ENCODE assay signal across 8 mouse cellular contexts in the genomic region with DNA sequence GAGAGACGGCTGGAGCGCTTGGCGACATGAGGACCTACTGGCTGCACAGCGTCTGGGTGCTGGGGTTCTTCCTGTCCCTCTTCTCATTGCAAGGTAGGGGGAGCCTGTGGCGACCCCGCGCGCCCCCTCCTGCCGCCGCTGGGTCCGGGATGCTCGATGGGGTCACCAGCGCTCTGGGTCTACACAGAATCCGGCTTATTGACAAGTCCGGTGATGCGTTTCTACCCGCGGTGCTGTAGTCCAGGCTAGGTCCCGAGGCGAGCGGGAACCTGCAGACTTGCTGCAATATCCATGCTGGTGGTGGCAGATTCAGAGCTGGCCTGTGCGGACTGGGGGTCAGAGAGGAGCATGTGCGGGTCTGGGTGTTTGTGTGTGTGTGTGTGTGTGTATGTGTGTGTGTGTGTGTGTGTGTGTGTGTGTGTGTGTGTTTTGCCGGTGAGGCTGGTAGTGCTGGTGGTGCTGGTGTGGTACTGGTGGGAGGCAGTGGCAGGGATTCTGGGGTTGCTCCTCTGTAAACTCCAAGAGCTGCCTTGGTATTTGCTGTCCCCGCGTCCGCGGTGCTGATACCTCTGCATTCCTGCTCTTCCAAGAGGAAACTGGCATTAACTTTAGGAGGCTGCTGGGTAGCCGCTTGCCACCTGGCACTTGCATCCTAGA. TPM values are rescaled to one million over a fixed set of nuclear protein-coding genes. Genes with fewer than 3 reads are reported as not detected.
A peak's percentile ranks its signal among the peaks of the same experiment; 100 is the strongest.
DNase-seq lines count a peak whose midpoint lies in the region; ATAC-seq and TF ChIP-seq lines count a peak whose summit lies in the region.

No protein-coding gene starts in this region.

- no peak for ATAC-seq in liver, postnatal 0 days
- peak; percentile 39; the same call in 1 of the 2 replicates for ATAC-seq in stomach, embryonic 15.5 days (ENCODE audit: insufficient read depth, low FRiP score, low read depth)

- H3K27ac ChIP-seq in gastrocnemius, adult 2 months = no peak overlapping the region
- H3K27ac ChIP-seq in embryonic fibroblast, embryonic 13.5 days (ENCODE audit: insufficient read depth, low read length) = no peak overlapping the region
- peak overlapping the region; percentile 96 for H3K27ac ChIP-seq in layer of hippocampus, adult 2 months
- H3K27ac ChIP-seq in liver, postnatal 0 days (ENCODE audit: low read depth) = no peak overlapping the region
- no peak overlapping the region for H3K27ac ChIP-seq in stomach, embryonic 15.5 days

- no peak for TF ChIP-seq EP300 in liver, postnatal 0 days (IDR thresholded peaks at IDR 0.05; ENCODE audit: low read depth)

- intact Hi-C loops in gastrocnemius, adult 2 months (cut with DNase I) = no loop called here
- intact Hi-C loops in gastrocnemius, postnatal 36 days (cut with DNase I) = no loop called here

- H3K4me2 ChIP-seq in liver, postnatal 0 days (ENCODE audit: low read depth, low read length) = peak overlapping the region; percentile 58
- H3K4me2 ChIP-seq in stomach, embryonic 15.5 days = peak overlapping the region; percentile 91

- H3K4me1 ChIP-seq in embryonic fibroblast, embryonic 13.5 days (ENCODE audit: control insufficient read depth, insufficient read depth, low read length) = no peaks in the 10 kb centered on the region
- no peaks in the 10 kb centered on the region for H3K4me1 ChIP-seq in liver, postnatal 0 days (ENCODE audit: insufficient read depth)
- H3K4me1 ChIP-seq in stomach, embryonic 15.5 days = peaks cover 5% of the 10 kb centered on the region; the same call in 1 of the 2 replicates

- 4% methylated on average over 28 of the region's 29 CpGs for WGBS in liver, postnatal 0 days (ENCODE audit: insufficient replicate concordance)
- under 1% methylated on average over 28 of the region's 29 CpGs for WGBS in stomach, embryonic 15.5 days

- H3K4me3 ChIP-seq in gastrocnemius, adult 2 months = peak overlapping the region; percentile 61
- H3K4me3 ChIP-seq in embryonic fibroblast, embryonic 13.5 days (ENCODE audit: insufficient read depth, low read length) = peak overlapping the region; percentile 61
- H3K4me3 ChIP-seq in layer of hippocampus, adult 2 months = peak overlapping the region; percentile 78
- peak overlapping the region; percentile 15; the same call in 1 of the 2 replicates for H3K4me3 ChIP-seq in liver, postnatal 0 days (ENCODE audit: low read depth, low read length)
- H3K4me3 ChIP-seq in stomach, embryonic 15.5 days (replicated peaks) = peak overlapping the region; percentile 51

- TF ChIP-seq CTCF in gastrocnemius, adult 2 months (IDR thresholded peaks at IDR 0.05) = no peak
- no peak for TF ChIP-seq CTCF in embryonic fibroblast, embryonic 13.5 days (IDR thresholded peaks at IDR 0.05; ENCODE audit: borderline replicate concordance, insufficient read depth, low read length)
- no peak for TF ChIP-seq CTCF in layer of hippocampus, adult 2 months (conservative IDR thresholded peaks at IDR 0.05)
- no peak for TF ChIP-seq CTCF in liver, postnatal 0 days (IDR thresholded peaks at IDR 0.05; ENCODE audit: low read depth)

- H3K36me3 ChIP-seq in liver, postnatal 0 days (replicated peaks; ENCODE audit: insufficient read depth, low read length) = no peaks in the 10 kb centered on the region
- no peaks in the 10 kb centered on the region for H3K36me3 ChIP-seq in stomach, embryonic 15.5 days

- no peak overlapping the region for H3K9ac ChIP-seq in liver, postnatal 0 days (replicated peaks)
- peak overlapping the region; percentile 16; the same call in 1 of the 2 replicates for H3K9ac ChIP-seq in stomach, embryonic 15.5 days

- peak; percentile 14 for DNase-seq in gastrocnemius, adult 2 months
- no peak for DNase-seq in gastrocnemius, postnatal 36 days
- peak; percentile 41 for DNase-seq in R1 (ENCODE audit: low read depth, low spot score)
- DNase-seq in layer of hippocampus, adult 2 months (ENCODE audit: low spot score in 2 of 2) = peak in 1 of 2 experiments; percentile 53
- no peak for DNase-seq in liver, postnatal 0 days
- no peak for DNase-seq in gastrocnemius, adult 8-10 months (ENCODE audit: low spot score in 2 of 2)

- 0 out of 2 replicates have a peak, but pooled peaks cover 7% of the 10 kb centered on the region for H3K27me3 ChIP-seq in liver, postnatal 0 days (ENCODE audit: insufficient read depth, low read length)
- no peaks in the 10 kb centered on the region for H3K27me3 ChIP-seq in stomach, embryonic 15.5 days (replicated peaks)

- TF ChIP-seq POLR2A in embryonic fibroblast, embryonic 13.5 days (IDR thresholded peaks at IDR 0.05; ENCODE audit: low read depth, low read length) = no peak

- no peaks in the 10 kb centered on the region for H3K9me3 ChIP-seq in liver, postnatal 0 days (ENCODE audit: low read length)
- H3K9me3 ChIP-seq in stomach, embryonic 15.5 days = no peaks in the 10 kb centered on the region

RNA-seq across cellular contexts. Expression of gene Lsamp, which starts 0.6 kb away (rescaled TPM):
- total RNA-seq in gastrocnemius, adult 2 months (2021) = under 1 TPM; 0.38 to 0.53 TPM
- total RNA-seq in gastrocnemius, postnatal 36 days (2021) = under 1 TPM; 0.61 to 0.64 TPM
- polyA plus RNA-seq in embryonic fibroblast, embryonic 13.5 days (2011; ENCODE audit: insufficient read length, low read depth, missing spikeins) = 0.40 TPM in 1 of 2 replicates, not detected in the other
- total RNA-seq in layer of hippocampus, adult 2 months (2021) = 100 to 1,000 TPM; 444 to 449 TPM
- polyA plus RNA-seq in liver, postnatal 0 days (2015; fragmentation: Nextera tagmentation; extraction: Ambion mirVana) = 0.04 TPM in 2 replicates
- 7.7 and 8.5 TPM in 2 replicates for polyA plus RNA-seq in stomach, embryonic 15.5 days (2015; fragmentation: Nextera tagmentation; extraction: Ambion mirVana)
- under 1 TPM; 0.17 to 0.43 (median 0.28) TPM for total RNA-seq in gastrocnemius, adult 8-10 months (2022)

Comparison
In these comparisons a context has a peak if more than half of its experiments do, and no peak if none do; other contexts are left out.
1. DNase-seq: peak in gastrocnemius, adult 2 months (single experiment) and R1 (single experiment); none in gastrocnemius, postnatal 36 days (0 of 2), liver, postnatal 0 days (single experiment) and gastrocnemius, adult 8-10 months (0 of 2).
2. H3K4me3 ChIP-seq: peak in every context shown above with its lines; median percentile 78 in layer of hippocampus, adult 2 months; 61 in gastrocnemius, adult 2 months; 61 in embryonic fibroblast, embryonic 13.5 days; 51 in stomach, embryonic 15.5 days; 15 in liver, postnatal 0 days.
3. RNA of gene Lsamp, which starts 0.6 kb away (total RNA-seq): 444 to 449 TPM in layer of hippocampus, adult 2 months; 0.61 to 0.64 TPM in gastrocnemius, postnatal 36 days, 0.38 to 0.53 TPM in gastrocnemius, adult 2 months and 0.17 to 0.43 TPM in gastrocnemius, adult 8-10 months; every median in the first group is over 100 times any median in the second.